Mouse (Mus musculus) heart, embryonic 11.5 days (tissue): ENCODE data around the gene Eipr1. TPM values are rescaled to one million over a fixed set of nuclear protein-coding genes. Genes with fewer than 3 reads are reported as not detected.

Experiments used
- ATAC-seq: fragments of 200-750 bp; cut with Nextera tagmentation; replicated peaks from 2 replicates; pipeline ENCODE4 v1.8.0; 2017; ENCODE audit warnings: moderate library complexity; ENCODE audit not compliant: insufficient number of reproducible peaks, low FRiP score, low TSS enrichment
- H3K27ac ChIP-seq: fragments of 300-500 bp; sonication (generic); 2 replicates; pipeline ENCODE4 v1.5.1; 2014; ENCODE audit warnings: mild to moderate bottlenecking, low read depth, low read length
- H3K27me3 ChIP-seq: fragments of 300-500 bp; sonication (generic); 2 replicates; pipeline ENCODE4 v1.6.1; 2014; ENCODE audit warnings: mild to moderate bottlenecking, low read length, mixed read lengths; ENCODE audit not compliant: control insufficient read depth, insufficient read depth
- H3K36me3 ChIP-seq: fragments of 300-500 bp; sonication (generic); 2 replicates; pipeline ENCODE4 v1.6.1; 2014; ENCODE audit warnings: mild to moderate bottlenecking, low read length, moderate library complexity, mixed read lengths; ENCODE audit not compliant: control insufficient read depth, insufficient read depth
- H3K4me1 ChIP-seq: fragments of 300-500 bp; sonication (generic); 2 replicates; pipeline ENCODE4 v1.6.1; 2014; ENCODE audit warnings: low read length; ENCODE audit not compliant: control insufficient read depth, insufficient read depth
- H3K4me2 ChIP-seq: fragments of 300-500 bp; sonication (generic); 2 replicates; pipeline ENCODE4 v1.6.1; 2014; ENCODE audit warnings: mild to moderate bottlenecking, moderate library complexity
- H3K4me3 ChIP-seq: fragments of 300-500 bp; sonication (generic); 2 replicates; pipeline ENCODE4 v1.5.1; 2014; ENCODE audit warnings: low read depth, low read length
- H3K9ac ChIP-seq: fragments of 300-500 bp; sonication (generic); 2 replicates; pipeline ENCODE4 v1.6.1; 2014; ENCODE audit warnings: mild to moderate bottlenecking, low read depth, low read length, moderate library complexity
- H3K9me3 ChIP-seq: fragments of 300-500 bp; sonication (generic); replicated peaks from 2 replicates; pipeline ENCODE4 v1.6.1; 2016; ENCODE audit warnings: low read length; ENCODE audit not compliant: control insufficient read depth
- WGBS: fragments of 180-500 bp; shearing (Covaris S2); extraction: QIAGEN DNeasy Blood & Tissue Kit; methylation state at CpG from one replicate; pipeline ENCODE4 v1.1.7; 2014; ENCODE audit not compliant: insufficient replicate concordance; 5-methylcytosine and 5-hydroxymethylcytosine counted together
- polyA plus RNA-seq: library from polyadenylated mRNA; unstranded; fragments of >200 nt; fragmentation: Nextera tagmentation; extraction: Ambion mirVana; gene quantifications from 2 replicates; pipeline ENCODE4 v1.2.1, GENCODE M21; 2014

The Eipr1 gene
- polyA plus RNA-seq, 1 experiment from 2014 or later: 26.0 TPM

- Histone ChIP-seq H3K36me3 (no peaks in the 10 kb centered on the region), H3K27ac (no peak overlapping the region), H3K4me1 (peaks cover 3% of the 10 kb centered on the region; the same call in 1 of the 2 replicates), H3K4me2 (no peak overlapping the region), H3K27me3 (no peaks in the 10 kb centered on the region), H3K9ac (no peak overlapping the region), H3K9me3 (no peaks in the 10 kb centered on the region), H3K4me3 (no peak overlapping the region)
- ATAC-seq: no peak; the same call in 1 of the 2 replicates
- 32% methylated on average over 4 of the region's 4 CpGs for WGBS
Observed at GRCm38 (mm10) chr12:28784355-28784754, 32.8 kb downstream of the Eipr1 start.

GRCm38 (mm10) chr12:28784864-28785263, 33.3 kb downstream of the Eipr1 start:
- Histone ChIP-seq H3K4me1 (peaks cover 3% of the 10 kb centered on the region; the same call in 1 of the 2 replicates), H3K36me3 (no peaks in the 10 kb centered on the region), H3K4me3 (no peak overlapping the region), H3K9ac (no peak overlapping the region), H3K27ac (no peak overlapping the region), H3K4me2 (no peak overlapping the region), H3K27me3 (no peaks in the 10 kb centered on the region), H3K9me3 (no peaks in the 10 kb centered on the region)
- WGBS: 63% methylated on average over 8 of the region's 8 CpGs
- ATAC-seq: no peak

GRCm38 (mm10) chr12:28785299-28785698, 33.7 kb downstream of the Eipr1 start:
- Histone ChIP-seq H3K4me3 (no peak overlapping the region), H3K4me1 (peaks cover 3% of the 10 kb centered on the region; the same call in 1 of the 2 replicates), H3K27me3 (no peaks in the 10 kb centered on the region), H3K36me3 (no peaks in the 10 kb centered on the region), H3K9me3 (no peaks in the 10 kb centered on the region), H3K9ac (no peak overlapping the region), H3K4me2 (no peak overlapping the region), H3K27ac (no peak overlapping the region)
- 15% methylated on average over 1 of the region's 1 CpGs for WGBS
- ATAC-seq: no peak

- 87% methylated on average over 6 of the region's 6 CpGs for WGBS
- no peaks in the 10 kb centered on the region for H3K27me3 ChIP-seq
- H3K4me1 ChIP-seq: peaks cover 3% of the 10 kb centered on the region; the same call in 1 of the 2 replicates
- ATAC-seq: no peak
- H3K27ac ChIP-seq: no peak overlapping the region
- H3K36me3 ChIP-seq: no peaks in the 10 kb centered on the region
- no peak overlapping the region for H3K4me2 ChIP-seq
- H3K9me3 ChIP-seq: no peaks in the 10 kb centered on the region
- no peak overlapping the region for H3K9ac ChIP-seq
- H3K4me3 ChIP-seq: no peak overlapping the region
Observed at GRCm38 (mm10) chr12:28786310-28786709, 34.7 kb downstream of the Eipr1 start.

GRCm38 (mm10) chr12:28792613-28793012, 41.0 kb downstream of the Eipr1 start:
- no peaks in the 10 kb centered on the region for H3K36me3 ChIP-seq
- no peaks in the 10 kb centered on the region for H3K4me1 ChIP-seq
- H3K9me3 ChIP-seq: no peaks in the 10 kb centered on the region
- H3K27ac ChIP-seq: no peak overlapping the region
- no peak overlapping the region for H3K4me3 ChIP-seq
- 88% methylated on average over 3 of the region's 3 CpGs for WGBS
- ATAC-seq: no peak
- H3K9ac ChIP-seq: no peak overlapping the region
- H3K4me2 ChIP-seq: no peak overlapping the region
- H3K27me3 ChIP-seq: no peaks in the 10 kb centered on the region

GRCm38 (mm10) chr12:28793715-28794114, 42.1 kb downstream of the Eipr1 start:
- Histone ChIP-seq H3K4me3 (no peak overlapping the region), H3K9me3 (0 out of 2 replicates have a peak, but pooled peaks cover 2% of the 10 kb centered on the region), H3K27me3 (no peaks in the 10 kb centered on the region), H3K36me3 (no peaks in the 10 kb centered on the region), H3K4me2 (no peak overlapping the region), H3K9ac (no peak overlapping the region), H3K4me1 (no peaks in the 10 kb centered on the region), H3K27ac (no peak overlapping the region)
- no peak for ATAC-seq
- 71% methylated on average over 2 of the region's 2 CpGs for WGBS

GRCm38 (mm10) chr12:28795041-28795440, 43.4 kb downstream of the Eipr1 start:
- no peak for ATAC-seq
- Histone ChIP-seq H3K27ac (no peak overlapping the region), H3K4me1 (0 out of 2 replicates have a peak, but pooled peaks cover under 1% of the 10 kb centered on the region), H3K4me2 (no peak overlapping the region), H3K9me3 (0 out of 2 replicates have a peak, but pooled peaks cover 2% of the 10 kb centered on the region), H3K9ac (no peak overlapping the region), H3K27me3 (no peaks in the 10 kb centered on the region), H3K4me3 (no peak overlapping the region), H3K36me3 (no peaks in the 10 kb centered on the region)
- WGBS: 68% methylated on average over 3 of the region's 3 CpGs

- Histone ChIP-seq H3K9me3 (0 out of 2 replicates have a peak, but pooled peaks cover 2% of the 10 kb centered on the region), H3K4me3 (no peak overlapping the region), H3K27me3 (no peaks in the 10 kb centered on the region), H3K27ac (no peak overlapping the region), H3K4me2 (no peak overlapping the region), H3K36me3 (no peaks in the 10 kb centered on the region), H3K4me1 (peaks cover 6% of the 10 kb centered on the region; the same call in 1 of the 2 replicates), H3K9ac (no peak overlapping the region)
- ATAC-seq: no peak
Observed at GRCm38 (mm10) chr12:28796881-28797420, 45.3 kb downstream of the Eipr1 start.

- no peak for ATAC-seq
Observed at GRCm38 (mm10) chr12:28799798-28800411, 48.3 kb downstream of the Eipr1 start.

More at GRCm38 (mm10) chr12:28799798-28800411, 48.3 kb downstream of the Eipr1 start:
- Histone ChIP-seq H3K27ac (no peak overlapping the region), H3K4me3 (no peak overlapping the region), H3K9ac (no peak overlapping the region), H3K9me3 (0 out of 2 replicates have a peak, but pooled peaks cover 2% of the 10 kb centered on the region), H3K4me1 (peaks cover 10% of the 10 kb centered on the region), H3K27me3 (no peaks in the 10 kb centered on the region), H3K4me2 (no peak overlapping the region), H3K36me3 (no peaks in the 10 kb centered on the region)
- 70% methylated on average over 11 of the region's 11 CpGs for WGBS
